Mouse (Mus musculus) lung, postnatal 0 days (tissue): ENCODE results near the gene Ctrc. TPM values are rescaled to one million over a fixed set of nuclear protein-coding genes. Genes with fewer than 3 reads are reported as not detected.
A peak's percentile ranks its signal among the peaks of the same experiment; 100 is the strongest.

Experiments used
- ATAC-seq: fragments of 200-750 bp; cut with Nextera tagmentation; 2 replicates; pipeline ENCODE4 v1.8.0; 2017; ENCODE audit warnings: moderate library complexity
- DNase-seq: peaks from one replicate; pipeline ENCODE4 v3.0.0-alpha.2; 2016; ENCODE audit warnings: low spot score
- H3K27ac ChIP-seq: fragments of 300-500 bp; sonication (generic); 2 replicates; pipeline ENCODE4 v1.5.1; 2014; ENCODE audit warnings: antibody characterized with exemption, mild to moderate bottlenecking, low read length, mixed read lengths
- H3K27me3 ChIP-seq: fragments of 300-500 bp; sonication (generic); replicated peaks from 2 replicates; pipeline ENCODE4 v1.6.1; 2014; ENCODE audit warnings: low read length, mixed read lengths; ENCODE audit not compliant: insufficient read depth
- H3K36me3 ChIP-seq: fragments of 300-500 bp; sonication (generic); 2 replicates; pipeline ENCODE4 v1.6.1; 2014; ENCODE audit warnings: low read length, mixed read lengths; ENCODE audit not compliant: insufficient read depth
- H3K4me1 ChIP-seq: fragments of 300-500 bp; sonication (generic); 2 replicates; pipeline ENCODE4 v1.6.1; 2014; ENCODE audit warnings: antibody characterized with exemption, low read depth, low read length, mixed read lengths; ENCODE audit not compliant: insufficient read depth
- H3K4me2 ChIP-seq: fragments of 300-500 bp; sonication (generic); replicated peaks from 2 replicates; pipeline ENCODE4 v1.6.1; 2014; ENCODE audit warnings: low read depth, mild to moderate bottlenecking, low read length, moderate library complexity, mixed read lengths
- H3K4me3 ChIP-seq: fragments of 300-500 bp; sonication (generic); 2 replicates; pipeline ENCODE4 v1.5.1; 2014; ENCODE audit warnings: low read depth, low read length
- H3K9ac ChIP-seq: fragments of 300-500 bp; sonication (generic); replicated peaks from 2 replicates; pipeline ENCODE4 v1.6.1; 2014; ENCODE audit warnings: low read depth, mild to moderate bottlenecking
- H3K9me3 ChIP-seq: fragments of 300-500 bp; sonication (generic); 2 replicates; pipeline ENCODE4 v1.6.1; 2016; ENCODE audit warnings: low read length, mixed read lengths
- CTCF ChIP-seq: IDR thresholded peaks from 2 replicates; pipeline ENCODE4 v1.5.1; 2016; ENCODE audit warnings: antibody characterized with exemption, mild to moderate bottlenecking
- EP300 ChIP-seq: IDR thresholded peaks from 2 replicates; pipeline ENCODE4 v1.6.1; 2016; ENCODE audit warnings: antibody characterized with exemption, mild to moderate bottlenecking, control low read depth
- WGBS: fragments of 180-500 bp; shearing (Covaris S2); extraction: QIAGEN DNeasy Blood & Tissue Kit; methylation state at CpG from one replicate; pipeline ENCODE4 v1.1.7; 2014; 5-methylcytosine and 5-hydroxymethylcytosine counted together
- polyA plus RNA-seq: library from polyadenylated mRNA; unstranded; fragments of >200 nt; fragmentation: Nextera tagmentation; extraction: Ambion mirVana; gene quantifications from 2 replicates; pipeline ENCODE4 v1.2.1, GENCODE M21; 2015

The Ctrc gene
- polyA plus RNA-seq, 1 experiment from 2014 or later: not detected

DNA sequence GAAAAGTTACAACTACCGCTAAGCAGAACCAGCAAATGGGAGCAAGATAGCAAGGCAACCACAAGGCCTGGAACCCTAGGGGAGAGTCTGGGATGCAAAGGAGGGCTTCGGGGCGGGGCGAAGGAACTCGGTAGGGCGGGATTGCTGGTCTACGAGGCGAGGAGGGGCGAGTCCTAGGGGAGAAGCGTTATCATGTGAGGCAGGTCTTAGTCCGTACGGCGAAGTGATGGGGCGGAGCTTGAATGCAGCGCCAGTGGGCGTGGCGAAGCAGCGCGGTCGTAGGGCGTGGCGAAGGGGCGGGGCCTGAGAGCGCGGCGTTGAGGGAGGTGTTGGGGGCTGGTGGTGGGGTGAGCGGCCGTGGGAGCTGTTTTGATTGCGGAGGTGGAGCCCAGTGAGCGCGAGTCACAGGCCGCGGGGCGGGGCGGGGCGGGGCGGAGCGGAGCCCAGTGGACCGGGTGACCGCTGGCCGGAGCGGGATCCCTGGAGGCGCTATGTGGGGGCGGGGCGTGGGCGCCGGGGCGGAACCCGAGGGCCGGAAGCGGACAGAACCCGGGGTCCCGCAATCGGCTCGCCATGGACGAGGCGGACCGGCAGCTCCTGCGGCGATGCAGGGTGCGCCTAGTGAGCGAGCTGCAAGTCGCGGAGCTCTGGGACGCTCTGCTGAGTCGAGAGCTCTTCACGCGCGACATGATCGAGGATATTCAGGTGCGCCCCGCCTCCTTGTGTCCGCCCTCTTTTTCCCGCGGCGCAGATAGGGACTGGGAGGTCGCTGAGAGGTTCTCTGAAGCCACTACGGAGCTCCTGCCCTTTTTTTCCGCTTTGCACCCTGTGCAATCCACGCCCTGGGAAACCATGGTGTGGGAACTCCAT, 52.6 kb downstream of the Ctrc start, which contains the start of gene Casp9:
TSS of gene Casp9 (plus strand) at position 331 of the 870 bp plus-strand sequence.
- peaks cover 5% of the 10 kb centered on the region; the same call in 1 of the 2 replicates for H3K36me3 ChIP-seq
- peak within 1 kb of the TSS; percentile 58 for H3K4me2 ChIP-seq
- ATAC-seq: peak; percentile 85
- peak within 1 kb of the TSS; percentile 89 for H3K27ac ChIP-seq
- DNase-seq: peak; percentile 98
- no peaks in the 10 kb centered on the region for H3K27me3 ChIP-seq
- H3K9ac ChIP-seq: peak within 1 kb of the TSS; percentile 43
- H3K4me1 ChIP-seq: peaks cover 3% of the 10 kb centered on the region; the same call in 1 of the 2 replicates
- no peak for TF ChIP-seq EP300
- TF ChIP-seq CTCF: peak; percentile 2; the same call in 1 of the 2 replicates
- peak within 1 kb of the TSS; percentile 58 for H3K4me3 ChIP-seq
- no peaks in the 10 kb centered on the region for H3K9me3 ChIP-seq
- 2% methylated on average over 61 of the region's 80 CpGs for WGBS

DNA sequence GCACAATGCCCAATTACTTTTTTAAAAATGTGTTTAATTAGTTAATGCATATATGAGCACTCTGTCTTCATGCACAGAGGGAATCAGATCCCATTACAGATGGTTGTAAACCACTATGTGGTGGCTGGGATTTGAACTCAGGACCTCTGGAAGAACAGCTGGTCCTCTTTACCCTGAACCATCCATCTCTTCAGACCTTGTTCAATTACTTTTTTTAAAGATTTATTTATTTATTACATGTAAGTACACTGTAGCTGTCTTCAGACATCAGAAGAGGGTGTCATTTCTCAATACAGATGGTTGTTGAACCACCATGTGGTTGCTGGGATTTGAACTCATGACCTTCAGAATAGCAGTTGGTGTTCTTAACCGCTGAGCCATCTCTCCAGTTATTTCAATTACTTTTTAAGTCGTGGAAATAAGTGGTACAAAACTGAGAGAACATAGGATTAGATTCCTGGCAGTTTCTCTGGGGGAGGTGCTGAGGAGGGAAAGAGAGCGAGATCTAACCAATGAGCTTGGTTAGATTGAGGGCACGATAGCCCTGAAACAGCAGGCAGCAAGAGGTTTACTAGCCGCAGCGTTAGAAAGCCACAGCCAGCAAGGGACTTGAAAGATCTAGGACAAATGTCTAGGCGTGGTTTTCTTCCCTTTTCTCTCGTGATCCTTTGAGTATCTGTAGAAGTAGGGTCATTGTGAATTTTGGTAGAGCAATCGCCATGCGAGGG, 53.4 kb downstream of the Ctrc start:
- DNase-seq (no peak), ATAC-seq (no peak)
- peak overlapping the region; percentile 20; the same call in 1 of the 2 replicates for H3K9ac ChIP-seq
- H3K4me1 ChIP-seq: peaks cover 3% of the 10 kb centered on the region; the same call in 1 of the 2 replicates
- H3K4me3 ChIP-seq: peak overlapping the region; percentile 58
- 12% methylated on average over 10 of the region's 10 CpGs for WGBS
- peak overlapping the region; percentile 58 for H3K4me2 ChIP-seq
- H3K9me3 ChIP-seq: no peaks in the 10 kb centered on the region
- peak overlapping the region; percentile 89 for H3K27ac ChIP-seq
- no peak for TF ChIP-seq CTCF
- no peak for TF ChIP-seq EP300
- H3K27me3 ChIP-seq: no peaks in the 10 kb centered on the region
- peaks cover 5% of the 10 kb centered on the region; the same call in 1 of the 2 replicates for H3K36me3 ChIP-seq

DNA sequence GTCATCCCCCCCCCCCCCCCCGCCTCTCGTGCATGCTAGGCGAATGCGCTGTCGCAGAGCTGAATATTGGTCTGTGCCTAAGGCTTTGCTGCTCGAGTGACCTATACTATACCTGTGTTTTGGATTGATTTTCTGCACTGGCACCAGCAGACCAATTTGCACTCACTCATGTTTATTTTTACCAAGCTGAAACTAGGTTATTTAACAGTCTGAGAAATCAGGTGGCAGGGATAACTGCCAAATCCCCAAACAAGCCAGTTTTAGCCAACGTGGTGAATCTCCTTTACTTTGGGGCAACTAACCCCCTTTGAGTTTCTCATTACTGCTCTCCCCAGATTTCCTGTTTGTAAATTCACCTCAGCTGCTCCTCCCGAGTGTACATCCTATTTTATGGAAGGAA, 54.2 kb downstream of the Ctrc start:
- ATAC-seq (no peak), DNase-seq (no peak)
- WGBS: 75% methylated on average over 8 of the region's 8 CpGs
- no peak overlapping the region for H3K27ac ChIP-seq
- H3K9me3 ChIP-seq: no peaks in the 10 kb centered on the region
- no peak overlapping the region for H3K4me2 ChIP-seq
- H3K27me3 ChIP-seq: no peaks in the 10 kb centered on the region
- H3K36me3 ChIP-seq: peaks cover 5% of the 10 kb centered on the region; the same call in 1 of the 2 replicates
- TF ChIP-seq CTCF: no peak
- no peak for TF ChIP-seq EP300
- H3K4me1 ChIP-seq: peaks cover 4% of the 10 kb centered on the region
- H3K9ac ChIP-seq: no peak overlapping the region
- no peak overlapping the region for H3K4me3 ChIP-seq

DNA sequence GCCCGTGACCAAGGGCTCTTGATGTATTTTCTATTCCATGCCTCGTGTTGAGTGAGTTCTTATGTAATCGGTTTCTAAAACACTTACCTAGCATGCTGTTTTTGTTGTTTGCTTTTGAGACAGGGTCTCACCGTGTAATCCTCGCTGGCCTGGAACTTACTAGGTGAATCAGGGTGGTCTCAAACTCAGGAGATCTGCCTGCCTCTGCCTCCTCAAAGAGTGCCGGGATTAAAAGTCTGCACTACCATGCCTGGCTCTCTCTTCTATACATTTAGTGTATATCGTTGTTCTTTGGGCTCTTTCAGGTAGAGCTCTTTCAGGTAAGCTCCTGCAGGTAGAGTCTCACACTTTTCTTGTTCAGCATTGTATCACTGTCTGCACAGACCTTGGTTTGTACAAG, 54.7 kb downstream of the Ctrc start:
- TF ChIP-seq CTCF (no peak), EP300 (no peak)
- DNase-seq (no peak), ATAC-seq (no peak)
- 88% methylated on average over 7 of the region's 7 CpGs for whole genome bisulfite sequencing
- Histone ChIP-seq H3K27ac (no peak overlapping the region), H3K36me3 (peaks cover 2% of the 10 kb centered on the region; the same call in 1 of the 2 replicates), H3K4me1 (peaks cover 6% of the 10 kb centered on the region), H3K4me2 (no peak overlapping the region), H3K9ac (no peak overlapping the region), H3K4me3 (no peak overlapping the region), H3K9me3 (no peaks in the 10 kb centered on the region), H3K27me3 (no peaks in the 10 kb centered on the region)

GRCm38 (mm10) chr4:141790524-141790990, 55.6 kb downstream of the Ctrc start, which contains the start of gene Dnajc16:
Gene Dnajc16, minus strand, starts transcription at chr4:141790931.
- Histone ChIP-seq H3K27ac (peak within 1 kb of the TSS; percentile 84), H3K9me3 (no peaks in the 10 kb centered on the region), H3K9ac (peak within 1 kb of the TSS; percentile 82), H3K27me3 (no peaks in the 10 kb centered on the region), H3K4me2 (peak within 1 kb of the TSS; percentile 84), H3K4me1 (peaks cover 6% of the 10 kb centered on the region), H3K36me3 (no peaks in the 10 kb centered on the region), H3K4me3 (peak within 1 kb of the TSS; percentile 84)
- ATAC-seq (peak; percentile 77), DNase-seq (peak; percentile 99)
- 3% methylated on average over 42 of the region's 42 CpGs for WGBS
- TF ChIP-seq CTCF (peak; percentile 5; the same call in 1 of the 2 replicates), EP300 (peak; percentile 73; the same call in 1 of the 2 replicates)
